17 mouse cellular contexts compared by ENCODE assay signal in genomic region chr1:39746464-39746863, GRCm38 (mm10). TPM values are rescaled to one million over a fixed set of nuclear protein-coding genes. Genes with fewer than 3 reads are reported as not detected.
DNase-seq lines count a peak whose midpoint lies in the region; ATAC-seq and TF ChIP-seq lines count a peak whose summit lies in the region.
"Had no signal": no experiment of that assay in that cellular context is flagged by ENCODE, and none has a peak within 500 bp of the region (broad histone marks: within the 10 kb centered on the region; RNA-seq: fewer than 3 reads in every experiment).

No protein-coding gene starts in this region.

- H3K79me2 ChIP-seq in C2C12 (ENCODE audit: control insufficient read depth, insufficient read depth): no peaks in the 10 kb centered on the region

- H3K27me3 ChIP-seq in forebrain, embryonic 12.5 days: 0 out of 2 replicates have a peak, but pooled peaks cover under 1% of the 10 kb centered on the region
- no peaks in the 10 kb centered on the region for H3K27me3 ChIP-seq in forebrain, embryonic 11.5 days (ENCODE audit: control insufficient read depth, insufficient read depth, low read length)
- no peaks in the 10 kb centered on the region for H3K27me3 ChIP-seq in kidney, embryonic 16.5 days (ENCODE audit: insufficient read depth, low read length)
- H3K27me3 ChIP-seq in C2C12 (ENCODE audit: control insufficient read depth, insufficient read depth, insufficient read length): no peaks in the 10 kb centered on the region
- no peaks in the 10 kb centered on the region for H3K27me3 ChIP-seq in heart, embryonic 14.5 days (ENCODE audit: control insufficient read depth, insufficient read depth, low read length)
- H3K27me3 ChIP-seq: embryonic facial prominence, embryonic 13.5 days; liver, embryonic 15.5 days had no signal

- 0 out of 2 replicates have a peak overlapping the region, but pooled peaks have one; percentile 2 for H3K27ac ChIP-seq in forebrain, embryonic 12.5 days
- no peak overlapping the region for H3K27ac ChIP-seq in forebrain, embryonic 11.5 days (ENCODE audit: low read depth, low read length)
- peak overlapping the region; percentile 1; the same call in 1 of the 2 replicates for H3K27ac ChIP-seq in kidney, embryonic 16.5 days (ENCODE audit: low read length)
- peak overlapping the region; percentile 70 to 85 for H3K27ac ChIP-seq in heart, embryonic 14.5 days (replicated peaks in 1 of 2; ENCODE audit: control insufficient read depth in 1 of 2, insufficient read depth in 1 of 2, low read depth in 2 of 2, low read length in 2 of 2)
- H3K27ac ChIP-seq: embryonic facial prominence, embryonic 13.5 days; liver, embryonic 15.5 days had no signal

- H3K9me3 ChIP-seq in forebrain, embryonic 12.5 days: no peaks in the 10 kb centered on the region
- H3K9me3 ChIP-seq in forebrain, embryonic 11.5 days (ENCODE audit: control insufficient read depth, low read length): no peaks in the 10 kb centered on the region
- H3K9me3 ChIP-seq in kidney, embryonic 16.5 days (ENCODE audit: low read length): no peaks in the 10 kb centered on the region
- H3K9me3 ChIP-seq in heart, embryonic 14.5 days (ENCODE audit: control insufficient read depth, low read length): no peaks in the 10 kb centered on the region
- H3K9me3 ChIP-seq: embryonic facial prominence, embryonic 13.5 days; liver, embryonic 15.5 days had no signal

- no peaks in the 10 kb centered on the region for H3K79me3 ChIP-seq in C2C12 (ENCODE audit: low read depth)

- H3K9ac ChIP-seq in forebrain, embryonic 12.5 days: no peak overlapping the region
- H3K9ac ChIP-seq in forebrain, embryonic 11.5 days (ENCODE audit: low read length): no peak overlapping the region
- H3K9ac ChIP-seq in kidney, embryonic 16.5 days (replicated peaks; ENCODE audit: low read length): no peak overlapping the region
- peak overlapping the region; percentile 44 for H3K9ac ChIP-seq in heart, embryonic 14.5 days (ENCODE audit: low read length)
- H3K9ac ChIP-seq: embryonic facial prominence, embryonic 13.5 days; liver, embryonic 15.5 days had no signal

- H3K4me3 ChIP-seq in forebrain, embryonic 12.5 days (replicated peaks): no peak overlapping the region
- no peak overlapping the region for H3K4me3 ChIP-seq in forebrain, embryonic 11.5 days (ENCODE audit: low read depth, low read length)
- no peak overlapping the region for H3K4me3 ChIP-seq in kidney, embryonic 16.5 days (ENCODE audit: low read length)
- H3K4me3 ChIP-seq in C2C12 (ENCODE audit: insufficient read depth, poor library complexity, severe bottlenecking): no peak overlapping the region
- no peak overlapping the region for H3K4me3 ChIP-seq in heart, embryonic 14.5 days (ENCODE audit: control insufficient read depth in 1 of 2, insufficient read depth in 1 of 2, low read depth in 1 of 2, low read length in 2 of 2)
- H3K4me3 ChIP-seq: embryonic facial prominence, embryonic 13.5 days; liver, embryonic 15.5 days had no signal

- H3ac ChIP-seq in C2C12 (ENCODE audit: control insufficient read depth, insufficient read length, low read depth): no peak overlapping the region

- no peak overlapping the region for H3K4me2 ChIP-seq in forebrain, embryonic 12.5 days
- H3K4me2 ChIP-seq in forebrain, embryonic 11.5 days (ENCODE audit: low read depth, low read length, severe bottlenecking): no peak overlapping the region
- no peak overlapping the region for H3K4me2 ChIP-seq in kidney, embryonic 16.5 days (replicated peaks; ENCODE audit: low read depth, low read length)
- peak overlapping the region; percentile 42 for H3K4me2 ChIP-seq in heart, embryonic 14.5 days (ENCODE audit: low read length)
- H3K4me2 ChIP-seq: embryonic facial prominence, embryonic 13.5 days; liver, embryonic 15.5 days had no signal

- 34% methylated on average over 7 of the region's 7 CpGs for WGBS in forebrain, embryonic 12.5 days
- WGBS in forebrain, embryonic 11.5 days: 45% methylated on average over 7 of the region's 7 CpGs
- WGBS in kidney, embryonic 16.5 days: 30% methylated on average over 7 of the region's 7 CpGs
- WGBS in heart, embryonic 14.5 days: 5% methylated on average over 7 of the region's 7 CpGs

- DNase-seq in forebrain, embryonic 11.5 days (ENCODE audit: low spot score): no peak
- no peak for DNase-seq in kidney, adult 8-10 months
- DNase-seq in urinary bladder, postnatal 25 days (ENCODE audit: low spot score): no peak
- no peak for DNase-seq in embryo, embryonic 10.5 days (ENCODE audit: low spot score)
- DNase-seq: B cell, adult 2 months; cerebellum, postnatal 10 days; lung, postnatal 4 days; right cerebral cortex, postnatal 4 days; thymus, postnatal 36 days had no signal

- no peaks in the 10 kb centered on the region for H3K36me3 ChIP-seq in forebrain, embryonic 12.5 days (replicated peaks)
- H3K36me3 ChIP-seq in forebrain, embryonic 11.5 days (ENCODE audit: control insufficient read depth, insufficient read depth, low read length): no peaks in the 10 kb centered on the region
- H3K36me3 ChIP-seq in kidney, embryonic 16.5 days (ENCODE audit: insufficient read depth, low read length): no peaks in the 10 kb centered on the region
- no peaks in the 10 kb centered on the region for H3K36me3 ChIP-seq in C2C12 (ENCODE audit: control insufficient read depth, insufficient read depth)
- no peaks in the 10 kb centered on the region for H3K36me3 ChIP-seq in heart, embryonic 14.5 days (ENCODE audit: control insufficient read depth, insufficient read depth, low read length)
- H3K36me3 ChIP-seq: embryonic facial prominence, embryonic 13.5 days; liver, embryonic 15.5 days had no signal

- H3K4me1 ChIP-seq in forebrain, embryonic 12.5 days: peaks cover 14% of the 10 kb centered on the region
- peaks cover 5% of the 10 kb centered on the region; the same call in 1 of the 2 replicates for H3K4me1 ChIP-seq in forebrain, embryonic 11.5 days (replicated peaks; ENCODE audit: control insufficient read depth, insufficient read depth, low read length)
- H3K4me1 ChIP-seq in kidney, embryonic 16.5 days (ENCODE audit: insufficient read depth, low read length): peaks cover 10% of the 10 kb centered on the region
- H3K4me1 ChIP-seq in heart, embryonic 14.5 days (ENCODE audit: control insufficient read depth in 2 of 2, insufficient read depth in 2 of 2, low read length in 2 of 2): peaks cover 17 to 22% of the 10 kb centered on the region in 2 experiments

- ATAC-seq in forebrain, embryonic 12.5 days (ENCODE audit: low FRiP score): no peak
- no peak for ATAC-seq in forebrain, embryonic 11.5 days (replicated peaks; ENCODE audit: low FRiP score)
- ATAC-seq in kidney, embryonic 16.5 days (ENCODE audit: low FRiP score, low TSS enrichment): no peak
- ATAC-seq in heart, embryonic 14.5 days (ENCODE audit: insufficient number of reproducible peaks, insufficient read depth, low FRiP score, low read depth): no peak; the same call in 1 of the 2 replicates
- ATAC-seq: hindbrain, embryonic 16.5 days had no signal

- TF ChIP-seq CTCF in C2C12 (IDR thresholded peaks at IDR 0.05; ENCODE audit: control insufficient read depth, insufficient read depth, insufficient read length): no peak

TF ChIP-seq in C2C12, 6 proteins besides CTCF, POLR2A, EP300 and RAD21:
- TF ChIP-seq MYOG (IDR thresholded peaks at IDR 0.05; ENCODE audit: control insufficient read depth, extremely low read depth, insufficient read length) (no peak), MYOD1 (IDR thresholded peaks at IDR 0.05; ENCODE audit: control insufficient read depth, insufficient read length, low read depth) (peak; percentile 89)

RNA-seq across cellular contexts. Expression of gene Rfx8, which starts 25.7 kb away (rescaled TPM):
- polyA plus RNA-seq in forebrain, embryonic 12.5 days (2016; fragmentation: Nextera tagmentation; extraction: Ambion mirVana): not detected in 2 replicates
- polyA plus RNA-seq in forebrain, embryonic 11.5 days (2014; fragmentation: Nextera tagmentation; extraction: Ambion mirVana): 0.17 and 0.45 TPM in 2 replicates
- 0.17 and 0.21 TPM in 2 replicates for polyA plus RNA-seq in kidney, embryonic 16.5 days (2015; fragmentation: Nextera tagmentation; extraction: Ambion mirVana)
- 0.02 TPM for polyA plus RNA-seq in C2C12 (2012; fragmentation: generic; extraction: Trizol)
- 1.1 and 1.7 TPM in 2 replicates for polyA plus RNA-seq in heart, embryonic 14.5 days (2014; fragmentation: Nextera tagmentation; extraction: Ambion mirVana)

RNA-seq across cellular contexts. Expression of gene Gm3646, which starts 58.7 kb away (rescaled TPM):
- not detected in 2 replicates for polyA plus RNA-seq in forebrain, embryonic 12.5 days (2016; fragmentation: Nextera tagmentation; extraction: Ambion mirVana)
- not detected in 2 replicates for polyA plus RNA-seq in forebrain, embryonic 11.5 days (2014; fragmentation: Nextera tagmentation; extraction: Ambion mirVana)
- not detected in 2 replicates for polyA plus RNA-seq in kidney, embryonic 16.5 days (2015; fragmentation: Nextera tagmentation; extraction: Ambion mirVana)
- 0.22 TPM for polyA plus RNA-seq in C2C12 (2012; fragmentation: generic; extraction: Trizol)
- polyA plus RNA-seq in heart, embryonic 14.5 days (2014; fragmentation: Nextera tagmentation; extraction: Ambion mirVana): 3.6 and 5.6 TPM in 2 replicates
- polyA plus RNA-seq: embryonic facial prominence, embryonic 13.5 days; gonadal fat pad, adult 2 months; hindbrain, embryonic 16.5 days; liver, embryonic 15.5 days had no signal
